Mouse (Mus musculus) fibroblast of lung, adult 2 months (primary cell): ENCODE results near the gene Cplane1.
"Not testable (repeated sequence)": the region's sequence is repeated elsewhere in the genome, so short reads cannot be mapped to it uniquely, and the experiment has no call there.

Experiments used
- DNase-seq: peaks from one replicate; pipeline ENCODE4 v3.0.0-alpha.2; 2011; ENCODE audit warnings: low read depth

Cplane1 gene

GRCm38 (mm10) chr15:8168591-8169265, at the start of gene Cplane1:
Gene Cplane1 (plus strand): TSS chr15:8169106.
- DNase-seq: peak; percentile 65

- DNase-seq: no peak
Observed at GRCm38 (mm10) chr15:8129281-8129680, 39.6 kb upstream of the Cplane1 start.

GRCm38 (mm10) chr15:8131268-8131667, 37.6 kb upstream of the Cplane1 start:
- no peak for DNase-seq

- no peak for DNase-seq
Observed at GRCm38 (mm10) chr15:8131761-8132160, 37.1 kb upstream of the Cplane1 start.

- DNase-seq: no peak
Observed at GRCm38 (mm10) chr15:8135606-8136005, 33.3 kb upstream of the Cplane1 start.

- no peak for DNase-seq
Observed at GRCm38 (mm10) chr15:8161841-8162240, 7.1 kb upstream of the Cplane1 start.

GRCm38 (mm10) chr15:8169266-8169746, 400 bp downstream of the Cplane1 start:
- DNase-seq: no peak

GRCm38 (mm10) chr15:8189563-8189962, 20.7 kb downstream of the Cplane1 start:
- no peak for DNase-seq

- no peak for DNase-seq
Observed at GRCm38 (mm10) chr15:8190435-8190834, 21.5 kb downstream of the Cplane1 start.

GRCm38 (mm10) chr15:8200317-8200716, 31.4 kb downstream of the Cplane1 start:
- no peak for DNase-seq

- DNase-seq: no peak
Observed at GRCm38 (mm10) chr15:8208362-8208761, 39.5 kb downstream of the Cplane1 start.

- DNase-seq: no peak
Observed at GRCm38 (mm10) chr15:8214811-8215210, 45.9 kb downstream of the Cplane1 start.

- DNase-seq: not testable (repeated sequence)
Observed at GRCm38 (mm10) chr15:8234167-8234566, 65.3 kb downstream of the Cplane1 start.

- DNase-seq: no peak
Observed at GRCm38 (mm10) chr15:8265946-8266345, 97.0 kb downstream of the Cplane1 start.

- no peak for DNase-seq
Observed at GRCm38 (mm10) chr15:8267211-8267610, 98.3 kb downstream of the Cplane1 start.

- DNase-seq: no peak
Observed at GRCm38 (mm10) chr15:8268231-8268630, 99.3 kb downstream of the Cplane1 start.

- DNase-seq: no peak
Observed at GRCm38 (mm10) chr15:8271952-8272351, 103.0 kb downstream of the Cplane1 start.

GRCm38 (mm10) chr15:8277916-8278315, 109.0 kb downstream of the Cplane1 start:
- not testable (repeated sequence) for DNase-seq

- DNase-seq: no peak
Observed at GRCm38 (mm10) chr15:8279320-8279779, 110.4 kb downstream of the Cplane1 start.

GRCm38 (mm10) chr15:8279929-8280610, 111.2 kb downstream of the Cplane1 start:
- peak; percentile 36 for DNase-seq

GRCm38 (mm10) chr15:8281701-8282100, 112.8 kb downstream of the Cplane1 start:
- no peak for DNase-seq

GRCm38 (mm10) chr15:8282155-8282554, 113.2 kb downstream of the Cplane1 start:
- no peak for DNase-seq

- no peak for DNase-seq
Observed at GRCm38 (mm10) chr15:8291251-8291650, 122.3 kb downstream of the Cplane1 start.
